Mouse (Mus musculus) ES-Bruce4 (cell line): ENCODE measurements at regions not wholly inside any gene's neighbourhood (a gene's known extent, or its start where the extent isn't known, plus 50 kb on each side); places are given as distances from the start of the nearest gene placed in this dataset.

ENCODE experiments used
- CTCF ChIP-seq: IDR thresholded peaks from one replicate; pipeline ENCODE4 v1.8.1; 2011; ENCODE audit warnings: low read depth, low read length
- EP300 ChIP-seq: IDR thresholded peaks from 2 replicates; pipeline ENCODE4 v1.6.1; 2011; ENCODE audit warnings: low read depth, low read length; ENCODE audit not compliant: insufficient read depth
- POLR2A ChIP-seq: IDR thresholded peaks from one replicate; pipeline ENCODE4 v1.8.1; 2011; ENCODE audit warnings: low read length; ENCODE audit not compliant: insufficient read depth

DNA sequence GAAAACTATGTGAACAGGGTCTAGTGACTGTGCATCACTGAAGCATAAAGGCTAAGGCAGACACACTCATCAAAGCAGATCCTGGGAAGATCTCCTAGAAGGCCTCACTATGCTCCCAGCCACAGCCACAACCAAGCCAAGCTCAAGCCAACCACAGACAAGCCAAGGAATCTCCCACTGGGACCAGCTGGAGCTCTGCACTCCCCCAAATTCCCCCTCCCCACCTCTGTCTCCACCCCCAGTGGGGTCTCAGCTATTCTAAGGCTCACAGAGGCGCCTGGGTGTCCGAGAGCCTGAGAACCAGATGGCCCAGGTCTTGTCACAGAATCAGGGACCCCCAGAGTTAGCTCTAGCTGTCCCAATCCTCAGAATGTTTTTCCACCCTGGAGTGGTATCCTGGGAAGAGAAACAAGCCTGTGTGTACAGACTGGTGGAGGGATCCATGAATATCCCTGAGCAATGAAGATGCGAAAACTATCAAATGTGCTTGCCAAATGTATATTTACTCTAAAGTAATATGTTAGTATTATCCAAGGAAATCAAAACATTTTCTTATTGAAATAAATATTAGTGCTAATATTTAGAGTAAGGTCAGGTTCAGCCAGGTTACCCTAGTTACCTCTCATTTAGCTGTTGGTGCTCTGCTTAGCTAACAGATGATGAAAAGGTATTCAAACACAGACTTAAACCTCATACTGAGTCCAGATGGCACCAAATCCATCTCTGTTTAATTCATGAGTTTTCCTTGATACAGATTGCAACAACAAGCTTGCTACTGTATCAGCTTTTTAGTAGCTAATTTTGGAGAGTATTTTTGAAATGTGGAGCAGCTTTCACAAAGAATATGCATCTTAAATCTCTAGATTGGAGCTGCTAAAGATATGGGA, 292.5 kb upstream of the Cenpq start:
- no peak for TF ChIP-seq CTCF
- TF ChIP-seq POLR2A, result no peak
- TF ChIP-seq EP300, result no peak
